Mouse (Mus musculus) embryonic fibroblast, embryonic 13.5 days (primary cell): Measurements from ENCODE around the gene Gak.

Experiments used
- CTCF ChIP-seq: IDR thresholded peaks from 2 replicates; pipeline ENCODE4 v1.5.1; 2011; ENCODE audit warnings: mild to moderate bottlenecking, control low read depth, low read length, moderate library complexity, borderline replicate concordance; ENCODE audit not compliant: insufficient read depth
- POLR2A ChIP-seq: IDR thresholded peaks from 2 replicates; pipeline ENCODE4 v1.6.1; 2011; ENCODE audit warnings: low read depth, mild to moderate bottlenecking, control low read depth, low read length, moderate library complexity

DNA sequence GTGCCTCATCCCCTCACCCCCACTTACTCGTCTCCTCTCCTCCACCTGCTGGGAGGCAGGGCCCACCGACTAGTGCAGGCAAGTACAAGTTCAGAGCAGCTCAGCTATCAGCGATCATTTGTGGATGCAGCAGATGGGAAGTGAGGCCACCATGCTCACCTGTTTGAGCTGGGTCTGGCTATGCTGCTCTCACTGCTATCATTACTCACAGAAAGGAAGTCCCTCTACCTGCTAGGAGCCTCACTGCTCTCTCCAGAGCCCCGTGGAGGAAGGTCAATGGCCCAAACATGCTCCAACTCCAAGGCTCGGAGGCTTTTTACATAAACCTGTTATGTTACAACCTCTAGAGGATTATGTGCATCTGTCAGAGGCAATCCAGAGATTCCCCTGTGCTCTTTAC is 27.9 kb upstream of the Gak start:
- TF ChIP-seq POLR2A, result no peak
- no peak for TF ChIP-seq CTCF
